21 mouse cellular contexts compared by ENCODE assay signal in genomic region chr4:89302129-89302528, GRCm38 (mm10). TPM values are rescaled to one million over a fixed set of nuclear protein-coding genes. Genes with fewer than 3 reads are reported as not detected.
"Had no signal": no experiment of that assay in that cellular context is flagged by ENCODE, and none has a peak within 500 bp of the region (broad histone marks: within the 10 kb centered on the region; RNA-seq: fewer than 3 reads in every experiment).

No protein-coding gene starts in this region.

- H3K9ac ChIP-seq: liver, postnatal 0 days; lung, embryonic 15.5 days; midbrain, embryonic 13.5 days; midbrain, embryonic 15.5 days; neural tube, embryonic 12.5 days had no signal

- DNase-seq: liver, postnatal 0 days; lung, adult 2 months; lung, postnatal 14 days; lung, postnatal 36 days; right cerebral cortex, postnatal 14 days; thymus, adult 18-20 months; thymus, postnatal 14 days; thymus, postnatal 36 days had no signal

- H3K4me2 ChIP-seq: lung, embryonic 15.5 days; midbrain, embryonic 11.5 days; midbrain, embryonic 13.5 days; midbrain, embryonic 15.5 days; neural tube, embryonic 12.5 days had no signal

- H3K4me3 ChIP-seq: lung, embryonic 15.5 days; megakaryocyte, embryonic 14.5 days; midbrain, embryonic 13.5 days; midbrain, embryonic 15.5 days; neural tube, embryonic 12.5 days had no signal

- H3K9me3 ChIP-seq: lung, embryonic 15.5 days; megakaryocyte, embryonic 14.5 days; midbrain, embryonic 13.5 days; midbrain, embryonic 15.5 days; neural tube, embryonic 12.5 days had no signal

- ATAC-seq: liver, postnatal 0 days; lung, postnatal 0 days; midbrain, embryonic 15.5 days had no signal

- H3K4me1 ChIP-seq: midbrain, embryonic 13.5 days; midbrain, embryonic 15.5 days; neural tube, embryonic 12.5 days had no signal

- H3K36me3 ChIP-seq: lung, embryonic 15.5 days; midbrain, embryonic 13.5 days; midbrain, embryonic 15.5 days; neural tube, embryonic 12.5 days had no signal

- H3K27ac ChIP-seq: lung, embryonic 15.5 days; macrophage; midbrain, embryonic 13.5 days; midbrain, embryonic 15.5 days; neural tube, embryonic 12.5 days had no signal

RNA-seq across cellular contexts. Expression of gene Cdkn2a, which starts 7.7 kb away (rescaled TPM):
- polyA plus RNA-seq: liver, postnatal 0 days; lung, embryonic 15.5 days; lung, postnatal 0 days; midbrain, embryonic 11.5 days; midbrain, embryonic 13.5 days; midbrain, embryonic 15.5 days; midbrain, postnatal 0 days; neural tube, embryonic 12.5 days; neural tube, embryonic 14.5 days; stomach, embryonic 14.5 days; stomach, embryonic 16.5 days; thymus, postnatal 0 days had no signal

RNA-seq across cellular contexts. Expression of gene Cdkn2b, which starts 8.7 kb away (rescaled TPM):
- polyA plus RNA-seq: liver, postnatal 0 days; midbrain, embryonic 11.5 days had no signal
